Mouse (Mus musculus): ENCODE results near the gene Tox2.
A peak's percentile ranks its signal among the peaks of the same experiment; 100 is the strongest.

Tox2 gene

GRCm38 (mm10) chr2:163202884-163203634 is at the start of gene Tox2:
Tox2 (plus strand) TSS chr2:163203125.
- peak; percentile 96 for DNase-seq

GRCm38 (mm10) chr2:163154673-163155072 is 48.3 kb upstream of the Tox2 start:
- no peak for DNase-seq

GRCm38 (mm10) chr2:163158979-163159378 is 43.9 kb upstream of the Tox2 start:
- DNase-seq = no peak

GRCm38 (mm10) chr2:163164461-163164990 is 38.4 kb upstream of the Tox2 start:
- no peak for DNase-seq

GRCm38 (mm10) chr2:163166067-163166805 is 36.7 kb upstream of the Tox2 start:
- no peak for DNase-seq

GRCm38 (mm10) chr2:163171891-163172290 is 31.0 kb upstream of the Tox2 start:
- DNase-seq = no peak

GRCm38 (mm10) chr2:163174066-163174465 is 28.9 kb upstream of the Tox2 start:
- DNase-seq = no peak

- DNase-seq = no peak
Observed at GRCm38 (mm10) chr2:163175831-163176230, 27.1 kb upstream of the Tox2 start.

- no peak for DNase-seq
Observed at GRCm38 (mm10) chr2:163176502-163176901, 26.4 kb upstream of the Tox2 start.

GRCm38 (mm10) chr2:163187552-163187951 is 15.4 kb upstream of the Tox2 start:
- no peak for DNase-seq

- DNase-seq = no peak
Observed at GRCm38 (mm10) chr2:163189596-163189995, 13.3 kb upstream of the Tox2 start.

- DNase-seq = no peak
Observed at GRCm38 (mm10) chr2:163190004-163190441, 12.9 kb upstream of the Tox2 start.

GRCm38 (mm10) chr2:163192485-163192884 is 10.4 kb upstream of the Tox2 start:
- no peak for DNase-seq

- DNase-seq = no peak
Observed at GRCm38 (mm10) chr2:163194015-163194414, 8.9 kb upstream of the Tox2 start.

- no peak for DNase-seq
Observed at GRCm38 (mm10) chr2:163194543-163194942, 8.4 kb upstream of the Tox2 start.

- DNase-seq = no peak
Observed at GRCm38 (mm10) chr2:163195106-163195833, 7.7 kb upstream of the Tox2 start.

GRCm38 (mm10) chr2:163195834-163196145 is 7.1 kb upstream of the Tox2 start:
- no peak for DNase-seq

GRCm38 (mm10) chr2:163201897-163202296 is 1.0 kb upstream of the Tox2 start:
- DNase-seq = no peak

GRCm38 (mm10) chr2:163202553-163202883 is 407 bp upstream of the Tox2 start:
- DNase-seq = no peak

- DNase-seq = peak; percentile 90
Observed at GRCm38 (mm10) chr2:163203635-163204547, 966 bp downstream of the Tox2 start.

- peak; percentile 90 for DNase-seq
Observed at GRCm38 (mm10) chr2:163204548-163205261, 1.8 kb downstream of the Tox2 start.

- no peak for DNase-seq
Observed at GRCm38 (mm10) chr2:163205262-163205647, 2.3 kb downstream of the Tox2 start.

All from heart, adult 11 months (tissue).